In the genomic region with DNA sequence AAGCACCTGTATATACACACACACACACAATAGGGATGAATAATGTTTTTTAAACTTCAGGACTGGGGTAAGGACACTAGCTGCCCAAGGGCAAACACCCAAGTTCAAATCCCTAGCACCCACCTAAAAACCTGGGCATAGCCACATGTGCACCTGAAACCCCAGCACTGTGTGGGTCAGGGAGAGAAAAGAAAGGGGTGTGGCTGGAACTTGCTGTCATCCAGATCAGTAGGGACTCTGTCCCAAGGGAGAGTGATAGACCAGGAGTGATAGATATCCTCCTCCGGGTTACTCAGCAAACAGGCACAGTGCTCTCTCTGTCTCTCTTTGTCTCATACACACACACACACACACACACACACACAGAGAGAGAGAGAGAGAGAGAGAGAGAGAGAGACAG, we compare ENCODE assay signal across 11 mouse cellular contexts. TPM values are rescaled to one million over a fixed set of nuclear protein-coding genes. Genes with fewer than 3 reads are reported as not detected.
DNase-seq lines count a peak whose midpoint lies in the region; ATAC-seq and TF ChIP-seq lines count a peak whose summit lies in the region.
"Had no signal": no experiment of that assay in that cellular context is flagged by ENCODE, and none has a peak within 500 bp of the region (broad histone marks: within the 10 kb centered on the region; RNA-seq: fewer than 3 reads in every experiment).

No protein-coding gene starts in this region.

- H3ac ChIP-seq in myocyte (ENCODE audit: control insufficient read depth, insufficient read length): no peak overlapping the region

- no peak for TF ChIP-seq CTCF in layer of hippocampus, adult 2 months (conservative IDR thresholded peaks at IDR 0.05)

- H3K4me3 ChIP-seq in layer of hippocampus, adult 2 months: no peak overlapping the region
- H3K4me3 ChIP-seq in embryonic facial prominence, embryonic 13.5 days: no peak overlapping the region
- 0 out of 2 replicates have a peak overlapping the region, but pooled peaks have one; percentile 60 for H3K4me3 ChIP-seq in hindbrain, embryonic 13.5 days
- H3K4me3 ChIP-seq in myocyte: peak overlapping the region; percentile 30
- H3K4me3 ChIP-seq: stomach, embryonic 15.5 days had no signal

- no peak overlapping the region for H3K9ac ChIP-seq in embryonic facial prominence, embryonic 13.5 days
- peak overlapping the region; percentile 55 for H3K9ac ChIP-seq in hindbrain, embryonic 13.5 days
- H3K9ac ChIP-seq: stomach, embryonic 15.5 days had no signal

- no peaks in the 10 kb centered on the region for H3K79me2 ChIP-seq in myocyte (ENCODE audit: control insufficient read depth, insufficient read depth)

- no peak for TF ChIP-seq POLR2A in myocyte (IDR thresholded peaks at IDR 0.05; ENCODE audit: insufficient read length, low read depth)

- peaks cover 32% of the 10 kb centered on the region for H3K4me1 ChIP-seq in embryonic facial prominence, embryonic 13.5 days
- peaks cover 32% of the 10 kb centered on the region for H3K4me1 ChIP-seq in hindbrain, embryonic 13.5 days (replicated peaks)

- H3K36me3 ChIP-seq in embryonic facial prominence, embryonic 13.5 days: no peaks in the 10 kb centered on the region
- H3K36me3 ChIP-seq in hindbrain, embryonic 13.5 days: no peaks in the 10 kb centered on the region
- no peaks in the 10 kb centered on the region for H3K36me3 ChIP-seq in myocyte (ENCODE audit: control insufficient read depth, insufficient read depth)
- H3K36me3 ChIP-seq: stomach, embryonic 15.5 days had no signal

- ATAC-seq in embryonic facial prominence, embryonic 13.5 days (ENCODE audit: insufficient number of reproducible peaks, insufficient read depth, low FRiP score, low TSS enrichment, low read depth): no peak
- no peak for ATAC-seq in hindbrain, embryonic 13.5 days (ENCODE audit: low FRiP score)

- WGBS in embryonic facial prominence, embryonic 13.5 days: 78% methylated on average over 1 of the region's 1 CpGs
- WGBS in hindbrain, embryonic 13.5 days: 50% methylated on average over 1 of the region's 1 CpGs

- peak overlapping the region; percentile 87; the same call in 1 of the 2 replicates for H3K4me2 ChIP-seq in embryonic facial prominence, embryonic 13.5 days
- H3K4me2 ChIP-seq in hindbrain, embryonic 13.5 days: peak overlapping the region; percentile 68
- peak overlapping the region; percentile 68 for H3K4me2 ChIP-seq in myocyte (ENCODE audit: low read depth)

- no peak for DNase-seq in layer of hippocampus, adult 2 months (ENCODE audit: low spot score in 2 of 2)
- no peak for DNase-seq in layer of hippocampus, postnatal 10 days (ENCODE audit: low spot score in 2 of 2)
- DNase-seq in right cerebral cortex, adult 18-20 months: no peak
- DNase-seq in frontal cortex, postnatal 10 days (ENCODE audit: low spot score in 2 of 2): no peak
- DNase-seq: heart, postnatal 10 days; kidney, adult 9 months had no signal

- H3K9me3 ChIP-seq in embryonic facial prominence, embryonic 13.5 days: no peaks in the 10 kb centered on the region
- H3K9me3 ChIP-seq in hindbrain, embryonic 13.5 days: no peaks in the 10 kb centered on the region
- H3K9me3 ChIP-seq: stomach, embryonic 15.5 days had no signal

- peak overlapping the region; percentile 68; the same call in 1 of the 2 replicates for H3K27ac ChIP-seq in layer of hippocampus, adult 2 months
- H3K27ac ChIP-seq in embryonic facial prominence, embryonic 13.5 days: no peak overlapping the region
- H3K27ac ChIP-seq in hindbrain, embryonic 13.5 days: peak overlapping the region; percentile 99
- H3K27ac ChIP-seq: stomach, embryonic 15.5 days had no signal

- 0 out of 2 replicates have a peak, but pooled peaks cover 5% of the 10 kb centered on the region for H3K27me3 ChIP-seq in embryonic facial prominence, embryonic 13.5 days
- H3K27me3 ChIP-seq in hindbrain, embryonic 13.5 days: no peaks in the 10 kb centered on the region
- H3K27me3 ChIP-seq in myocyte (ENCODE audit: control insufficient read depth, insufficient read depth, insufficient read length): no peaks in the 10 kb centered on the region
- H3K27me3 ChIP-seq: stomach, embryonic 15.5 days had no signal

TF ChIP-seq in myocyte, 11 proteins besides CTCF, POLR2A, EP300 and RAD21:
- TF ChIP-seq TCF12 (IDR thresholded peaks at IDR 0.05; ENCODE audit: insufficient read depth, poor library complexity, severe bottlenecking) (no peak), E2F4 (IDR thresholded peaks at IDR 0.05; ENCODE audit: insufficient read depth) (no peak), USF1 (IDR thresholded peaks at IDR 0.05; ENCODE audit: low read depth) (no peak), MAX (IDR thresholded peaks at IDR 0.05; ENCODE audit: low read depth) (no peak), MYOG (IDR thresholded peaks at IDR 0.05; ENCODE audit: control insufficient read depth in 1 of 3, insufficient read depth in 1 of 3, insufficient read length in 2 of 3, low read depth in 2 of 3) (no peak), CEBPB (IDR thresholded peaks at IDR 0.05; ENCODE audit: insufficient read depth, poor library complexity, severe bottlenecking) (no peak), MYOD1 (IDR thresholded peaks at IDR 0.05; ENCODE audit: control insufficient read depth in 1 of 3, insufficient read length in 2 of 3, low read depth in 2 of 3) (no peak), TCF3 (IDR thresholded peaks at IDR 0.05; ENCODE audit: insufficient read length, low read depth) (no peak), REST (IDR thresholded peaks at IDR 0.05; ENCODE audit: insufficient read depth, insufficient read length) (no peak), POLR2AphosphoS2 (IDR thresholded peaks at IDR 0.05; ENCODE audit: insufficient read length, low read depth) (no peak), SRF (IDR thresholded peaks at IDR 0.05; ENCODE audit: control insufficient read depth, insufficient read length, low read depth) (no peak)

RNA-seq across cellular contexts. Expression of a gene that starts 2.0 kb away (rescaled TPM):
- total RNA-seq in layer of hippocampus, adult 2 months (2021): 10 to 100 TPM; 14.0 to 15.2 TPM
- 10 to 100 TPM; 12.1 to 14.1 TPM for total RNA-seq in layer of hippocampus, postnatal 10 days (2021)
- 10.0 and 10.5 TPM in 2 replicates for polyA plus RNA-seq in embryonic facial prominence, embryonic 13.5 days (2015; fragmentation: Nextera tagmentation; extraction: Ambion mirVana)
- polyA plus RNA-seq in hindbrain, embryonic 13.5 days (2015; fragmentation: Nextera tagmentation; extraction: Ambion mirVana): 8.0 and 9.3 TPM in 2 replicates
- 3.2 TPM for polyA plus RNA-seq in myocyte (2012; fragmentation: generic; extraction: Trizol)

RNA-seq across cellular contexts. Expression of a gene that starts 16.8 kb away (rescaled TPM):
- total RNA-seq in layer of hippocampus, adult 2 months (2021): under 1 TPM in 1 of 2 experiments, not detected in 1; 0.29 TPM
- total RNA-seq in layer of hippocampus, postnatal 10 days (2021): under 1 TPM; 0.32 to 0.42 TPM
- 2.1 and 3.2 TPM in 2 replicates for polyA plus RNA-seq in embryonic facial prominence, embryonic 13.5 days (2015; fragmentation: Nextera tagmentation; extraction: Ambion mirVana)
- polyA plus RNA-seq in hindbrain, embryonic 13.5 days (2015; fragmentation: Nextera tagmentation; extraction: Ambion mirVana): 1.8 and 2.7 TPM in 2 replicates
- 0.08 TPM for polyA plus RNA-seq in myocyte (2012; fragmentation: generic; extraction: Trizol)
- total RNA-seq: common myeloid progenitor, adult 5-6 weeks had no signal

RNA-seq across cellular contexts. Expression of a gene that starts 59.0 kb away (rescaled TPM):
- 100 to 1,000 TPM; 794 to 837 TPM for total RNA-seq in layer of hippocampus, adult 2 months (2021)
- 100 to 1,000 TPM; 751 to 808 TPM for total RNA-seq in layer of hippocampus, postnatal 10 days (2021)
- polyA plus RNA-seq in embryonic facial prominence, embryonic 13.5 days (2015; fragmentation: Nextera tagmentation; extraction: Ambion mirVana): 291 and 321 TPM in 2 replicates
- 848 and 849 TPM in 2 replicates for polyA plus RNA-seq in hindbrain, embryonic 13.5 days (2015; fragmentation: Nextera tagmentation; extraction: Ambion mirVana)
- 25.0 TPM for polyA plus RNA-seq in myocyte (2012; fragmentation: generic; extraction: Trizol)

Comparison
In these comparisons a context has a peak if more than half of its experiments do, and no peak if none do; other contexts are left out.
1. H3K4me3 ChIP-seq: peak in hindbrain, embryonic 13.5 days (single experiment) and myocyte (single experiment); none in layer of hippocampus, adult 2 months (single experiment) and embryonic facial prominence, embryonic 13.5 days (single experiment).
2. RNA of a gene that starts 59.0 kb away (polyA plus RNA-seq): 848 to 849 TPM in hindbrain, embryonic 13.5 days and 291 to 321 TPM in embryonic facial prominence, embryonic 13.5 days; 25.0 TPM in myocyte (single experiment); every median in the first group is over 10 times any median in the second.
3. Peak in every context shown above with its lines, with median percentiles within 50 percentile points of each other: H3K4me2 ChIP-seq.